In genomic region chr5:110107581-110108304, GRCm38 (mm10) we compare ENCODE assay signal across 8 mouse cellular contexts. TPM values are rescaled to one million over a fixed set of nuclear protein-coding genes. Genes with fewer than 3 reads are reported as not detected.
DNase-seq lines count a peak whose midpoint lies in the region; ATAC-seq lines count a peak whose summit lies in the region.

TSS of gene Gtpbp6 (minus strand) at chr5:110108197.

- intact Hi-C loops in gastrocnemius, postnatal 14 days (cut with DNase I; ENCODE audit: low total_unique reads) = no loop called here
- intact Hi-C loops in left cerebral cortex, postnatal 10 days (cut with DNase I) = no loop called here

- peak; percentile 74 for ATAC-seq in inflammation-experienced regulatory T-cells, adult 6 months
- peak; percentile 73 for ATAC-seq in megakaryocyte-erythroid progenitor cell, adult 5-6 weeks (replicated peaks; ENCODE audit: low FRiP score, low TSS enrichment, poor library complexity, severe bottlenecking)

- DNase-seq in adrenal gland, adult (ENCODE audit: inconsistent age in 2 of 2, low spot score in 1 of 2) = peak; percentile 97 to 98
- peak; percentile 96 for DNase-seq in embryo, embryonic 10.5 days (ENCODE audit: low spot score)
- DNase-seq in gastrocnemius, postnatal 14 days = peak; percentile 98
- peak; percentile 94 to 99 for DNase-seq in left cerebral cortex, postnatal 10 days (ENCODE audit: extremely low spot score in 1 of 2, low spot score in 2 of 2)
- peak; percentile 93 for DNase-seq in right cerebral cortex, postnatal 25 days
- DNase-seq in urinary bladder, postnatal 4 days (ENCODE audit: low spot score in 2 of 2) = peak; percentile 95 to 97

RNA-seq across cellular contexts. Expression of gene Gtpbp6, which starts in this region (rescaled TPM):
- total RNA-seq in gastrocnemius, postnatal 14 days (2021) = 10 to 100 TPM; 11.1 to 14.3 TPM
- 10 to 100 TPM; 12.3 to 15.1 (median 13.5) TPM for polyA plus RNA-seq in inflammation-experienced regulatory T-cells, adult 6 months (2017; shearing (Covaris generic))
- 10 to 100 TPM; 95.4 to 100.0 TPM for total RNA-seq in left cerebral cortex, postnatal 10 days (2021)
- 27.2 and 35.0 TPM in 2 replicates for total RNA-seq in megakaryocyte-erythroid progenitor cell, adult 5-6 weeks (2014; fragmentation: Nextera tagmentation)
- 14.5 and 32.6 TPM in 2 replicates for total RNA-seq in megakaryocyte-erythroid progenitor cell, adult 5-6 weeks (2017)

Comparison
In these comparisons a context has a peak if more than half of its experiments do, and no peak if none do; other contexts are left out.
1. Peak in every context shown above with its lines: DNase-seq and ATAC-seq.